Mouse (Mus musculus) forebrain, postnatal 0 days (tissue): ENCODE measurements at regions not wholly inside any gene's neighbourhood (a gene's known extent, or its start where the extent isn't known, plus 50 kb on each side); places are given as distances from the start of the nearest gene placed in this dataset.

Source experiments
- ATAC-seq: fragments of 200-750 bp; cut with Nextera tagmentation; 2 replicates; pipeline ENCODE4 v1.8.0; 2017; ENCODE audit warnings: mild to moderate bottlenecking, moderate library complexity
- DNase-seq: peaks from one replicate; pipeline ENCODE4 v3.0.0-alpha.2; 2015
- H3K27ac ChIP-seq: fragments of 300-500 bp; sonication (generic); 2 replicates; pipeline ENCODE4 v1.5.1; 2014; ENCODE audit warnings: low read depth, mild to moderate bottlenecking, antibody characterized with exemption, low read length, moderate library complexity, mixed read lengths
- H3K27me3 ChIP-seq: fragments of 300-500 bp; sonication (generic); 2 replicates; pipeline ENCODE4 v1.6.1; 2014; ENCODE audit warnings: mild to moderate bottlenecking, low read length, mixed read lengths; ENCODE audit not compliant: insufficient read depth
- H3K36me3 ChIP-seq: fragments of 300-500 bp; sonication (generic); 2 replicates; pipeline ENCODE4 v1.6.1; 2014; ENCODE audit warnings: mild to moderate bottlenecking, moderate library complexity; ENCODE audit not compliant: insufficient read depth
- H3K4me1 ChIP-seq: fragments of 300-500 bp; sonication (generic); 2 replicates; pipeline ENCODE4 v1.6.1; 2014; ENCODE audit warnings: antibody characterized with exemption; ENCODE audit not compliant: insufficient read depth
- H3K4me2 ChIP-seq: fragments of 300-500 bp; sonication (generic); 2 replicates; pipeline ENCODE4 v1.6.1; 2014; ENCODE audit warnings: low read depth, mild to moderate bottlenecking, moderate library complexity
- H3K4me3 ChIP-seq: fragments of 300-500 bp; sonication (generic); 2 replicates; pipeline ENCODE4 v1.5.1; 2014; ENCODE audit warnings: low read depth, low read length, mixed read lengths
- H3K9ac ChIP-seq: fragments of 300-500 bp; sonication (generic); 2 replicates; pipeline ENCODE4 v1.6.1; 2014; ENCODE audit warnings: mild to moderate bottlenecking
- H3K9me3 ChIP-seq: fragments of 300-500 bp; sonication (generic); 2 replicates; pipeline ENCODE4 v1.6.1; 2016; ENCODE audit warnings: low read length
- CTCF ChIP-seq: sonication (generic); IDR thresholded peaks from 2 replicates; pipeline ENCODE4 v1.5.1; 2016; ENCODE audit warnings: antibody characterized with exemption, control low read depth, low read depth
- WGBS: fragments of 180-500 bp; shearing (Covaris S2); extraction: QIAGEN DNeasy Blood & Tissue Kit; methylation state at CpG from one replicate; pipeline ENCODE4 v1.1.7; 2014; 5-methylcytosine and 5-hydroxymethylcytosine counted together

DNA sequence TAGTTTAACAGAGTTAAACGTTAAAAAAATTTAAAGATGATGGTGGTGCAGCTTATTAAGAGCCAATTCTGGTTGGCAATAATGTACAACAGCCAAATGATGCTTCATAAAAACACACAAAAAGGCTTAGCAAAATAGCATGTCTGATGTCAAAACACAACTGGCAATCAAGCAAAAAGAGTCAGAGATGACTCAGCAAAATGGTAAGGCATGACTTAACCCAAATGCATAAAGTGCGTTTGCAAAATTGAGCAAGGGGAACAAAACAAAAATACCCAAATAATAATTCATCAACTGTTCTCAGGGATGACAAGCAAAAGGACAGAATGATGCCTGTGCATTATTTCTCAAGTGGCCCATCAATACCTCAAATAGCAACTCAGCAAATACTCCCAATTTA, 105.1 kb upstream of the Pot1a start:
- DNase-seq: no peak
- no peak for TF ChIP-seq CTCF
- no peak overlapping the region for H3K4me3 ChIP-seq
- no peak overlapping the region for H3K27ac ChIP-seq
- H3K27me3 ChIP-seq: no peaks in the 10 kb centered on the region
- ATAC-seq: no peak
- H3K4me2 ChIP-seq: no peak overlapping the region
- WGBS: 89% methylated on average over 2 of the region's 2 CpGs
- H3K9ac ChIP-seq: no peak overlapping the region
- no peaks in the 10 kb centered on the region for H3K36me3 ChIP-seq
- H3K4me1 ChIP-seq: no peaks in the 10 kb centered on the region
- H3K9me3 ChIP-seq: no peaks in the 10 kb centered on the region

- DNase-seq: peak; percentile 10
These were observed 90.9 kb upstream of the Pot1a start for GRCm38 (mm10) chr6:25899944-25900343.

GRCm38 (mm10) chr6:25894454-25895250, 85.6 kb upstream of the Pot1a start:
- Histone ChIP-seq H3K9ac (no peak overlapping the region), H3K27ac (no peak overlapping the region), H3K4me3 (no peak overlapping the region), H3K36me3 (no peaks in the 10 kb centered on the region), H3K4me2 (no peak overlapping the region), H3K9me3 (no peaks in the 10 kb centered on the region), H3K27me3 (no peaks in the 10 kb centered on the region), H3K4me1 (no peaks in the 10 kb centered on the region)
- TF ChIP-seq CTCF: peak; percentile 49
- DNase-seq: no peak
- no peak for ATAC-seq
- WGBS: 67% methylated on average over 5 of the region's 5 CpGs

More at GRCm38 (mm10) chr6:25899944-25900343, 90.9 kb upstream of the Pot1a start:
- no peak overlapping the region for H3K4me2 ChIP-seq
- H3K27ac ChIP-seq: no peak overlapping the region
- no peak overlapping the region for H3K4me3 ChIP-seq
- no peak overlapping the region for H3K9ac ChIP-seq
- no peaks in the 10 kb centered on the region for H3K4me1 ChIP-seq
- H3K27me3 ChIP-seq: no peaks in the 10 kb centered on the region
- H3K9me3 ChIP-seq: no peaks in the 10 kb centered on the region
- TF ChIP-seq CTCF: peak; percentile 45
- ATAC-seq: no peak
- no peaks in the 10 kb centered on the region for H3K36me3 ChIP-seq

GRCm38 (mm10) chr6:25867922-25868321, 58.9 kb upstream of the Pot1a start:
- H3K27me3 ChIP-seq: no peaks in the 10 kb centered on the region
- TF ChIP-seq CTCF: no peak
- ATAC-seq (peak; percentile 61), DNase-seq (peak; percentile 44)
- 59% methylated on average over 3 of the region's 3 CpGs for WGBS
- H3K27ac ChIP-seq: no peak overlapping the region
- no peaks in the 10 kb centered on the region for H3K36me3 ChIP-seq
- H3K4me3 ChIP-seq: no peak overlapping the region
- H3K4me2 ChIP-seq: no peak overlapping the region
- no peaks in the 10 kb centered on the region for H3K4me1 ChIP-seq
- no peak overlapping the region for H3K9ac ChIP-seq
- H3K9me3 ChIP-seq: no peaks in the 10 kb centered on the region
